Mouse (Mus musculus): Measurements from ENCODE around the gene Ccsap. TPM values are rescaled to one million over a fixed set of nuclear protein-coding genes. Genes with fewer than 3 reads are reported as not detected.

The Ccsap gene
- polyA plus RNA-seq, 1 experiment from 2014 or later = 10.4 TPM

DNA sequence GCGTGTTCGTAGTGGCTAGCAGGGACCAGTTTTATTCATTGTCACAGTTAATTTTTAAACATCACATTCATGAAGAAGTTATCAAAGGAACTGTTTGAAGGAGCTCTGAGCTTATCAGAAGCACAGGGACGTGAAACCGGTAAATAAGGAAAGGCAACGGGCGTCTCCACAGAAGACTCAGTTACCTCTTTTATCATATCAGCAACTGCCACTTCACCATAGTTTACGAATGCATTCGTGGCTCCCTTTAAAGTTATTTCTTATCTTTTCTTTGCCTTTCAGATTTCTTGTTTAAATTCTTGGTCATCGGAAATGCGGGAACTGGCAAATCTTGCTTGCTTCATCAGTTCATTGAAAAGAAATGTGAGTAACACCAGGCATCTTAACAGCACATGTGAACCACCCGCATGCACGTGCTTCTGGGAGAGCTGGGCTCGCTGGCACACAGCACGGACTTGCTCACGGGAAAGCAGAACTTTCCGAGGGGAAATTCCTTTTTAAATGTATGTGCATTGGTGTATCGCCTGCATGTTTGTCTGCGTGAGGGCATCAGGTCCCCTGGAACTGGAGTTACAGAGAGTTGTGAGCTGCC, 36.4 kb downstream of the Ccsap start:
- no peak overlapping the region for H3K9ac ChIP-seq (ENCODE audit: low read length)
- WGBS = 95% methylated on average over 18 of the region's 18 CpGs
- DNase-seq (ENCODE audit: low spot score) = no peak
- H3K27me3 ChIP-seq (ENCODE audit: control insufficient read depth, insufficient read depth, low read length) = no peaks in the 10 kb centered on the region
- H3K36me3 ChIP-seq (ENCODE audit: control insufficient read depth, insufficient read depth, low read length) = peaks cover 4% of the 10 kb centered on the region; the same call in 1 of the 2 replicates
- H3K9me3 ChIP-seq (ENCODE audit: control insufficient read depth, low read length) = no peaks in the 10 kb centered on the region
- H3K4me1 ChIP-seq (replicated peaks; ENCODE audit: control insufficient read depth, insufficient read depth, low read length) = no peaks in the 10 kb centered on the region
- no peak for ATAC-seq (replicated peaks; ENCODE audit: low FRiP score)
- H3K4me3 ChIP-seq (ENCODE audit: low read depth, low read length) = no peak overlapping the region
- H3K27ac ChIP-seq (ENCODE audit: low read depth, low read length) = no peak overlapping the region
- H3K4me2 ChIP-seq (ENCODE audit: low read depth, low read length, severe bottlenecking) = no peak overlapping the region

- WGBS = 96% methylated on average over 10 of the region's 10 CpGs
- Histone ChIP-seq H3K4me3 (ENCODE audit: low read depth, low read length) (no peak overlapping the region), H3K9ac (ENCODE audit: low read length) (no peak overlapping the region), H3K4me2 (ENCODE audit: low read depth, low read length, severe bottlenecking) (no peak overlapping the region), H3K27ac (ENCODE audit: low read depth, low read length) (no peak overlapping the region), H3K9me3 (ENCODE audit: control insufficient read depth, low read length) (no peaks in the 10 kb centered on the region), H3K27me3 (ENCODE audit: control insufficient read depth, insufficient read depth, low read length) (no peaks in the 10 kb centered on the region), H3K4me1 (replicated peaks; ENCODE audit: control insufficient read depth, insufficient read depth, low read length) (no peaks in the 10 kb centered on the region), H3K36me3 (ENCODE audit: control insufficient read depth, insufficient read depth, low read length) (peaks cover 4% of the 10 kb centered on the region; the same call in 1 of the 2 replicates)
- ATAC-seq (replicated peaks; ENCODE audit: low FRiP score) (no peak), DNase-seq (ENCODE audit: low spot score) (no peak)
These were observed 36.9 kb downstream of the Ccsap start for GRCm38 (mm10) chr8:123823111-123823510.

GRCm38 (mm10) chr8:123820780-123821179, 39.2 kb downstream of the Ccsap start:
- DNase-seq (ENCODE audit: low spot score) (no peak), ATAC-seq (replicated peaks; ENCODE audit: low FRiP score) (no peak)
- Histone ChIP-seq H3K27ac (ENCODE audit: low read depth, low read length) (no peak overlapping the region), H3K9ac (ENCODE audit: low read length) (no peak overlapping the region), H3K4me1 (replicated peaks; ENCODE audit: control insufficient read depth, insufficient read depth, low read length) (no peaks in the 10 kb centered on the region), H3K4me3 (ENCODE audit: low read depth, low read length) (no peak overlapping the region), H3K36me3 (ENCODE audit: control insufficient read depth, insufficient read depth, low read length) (no peaks in the 10 kb centered on the region; the same call in 1 of the 2 replicates), H3K4me2 (ENCODE audit: low read depth, low read length, severe bottlenecking) (no peak overlapping the region), H3K27me3 (ENCODE audit: control insufficient read depth, insufficient read depth, low read length) (no peaks in the 10 kb centered on the region), H3K9me3 (ENCODE audit: control insufficient read depth, low read length) (no peaks in the 10 kb centered on the region)
- WGBS = 97% methylated on average over 6 of the region's 6 CpGs

DNA sequence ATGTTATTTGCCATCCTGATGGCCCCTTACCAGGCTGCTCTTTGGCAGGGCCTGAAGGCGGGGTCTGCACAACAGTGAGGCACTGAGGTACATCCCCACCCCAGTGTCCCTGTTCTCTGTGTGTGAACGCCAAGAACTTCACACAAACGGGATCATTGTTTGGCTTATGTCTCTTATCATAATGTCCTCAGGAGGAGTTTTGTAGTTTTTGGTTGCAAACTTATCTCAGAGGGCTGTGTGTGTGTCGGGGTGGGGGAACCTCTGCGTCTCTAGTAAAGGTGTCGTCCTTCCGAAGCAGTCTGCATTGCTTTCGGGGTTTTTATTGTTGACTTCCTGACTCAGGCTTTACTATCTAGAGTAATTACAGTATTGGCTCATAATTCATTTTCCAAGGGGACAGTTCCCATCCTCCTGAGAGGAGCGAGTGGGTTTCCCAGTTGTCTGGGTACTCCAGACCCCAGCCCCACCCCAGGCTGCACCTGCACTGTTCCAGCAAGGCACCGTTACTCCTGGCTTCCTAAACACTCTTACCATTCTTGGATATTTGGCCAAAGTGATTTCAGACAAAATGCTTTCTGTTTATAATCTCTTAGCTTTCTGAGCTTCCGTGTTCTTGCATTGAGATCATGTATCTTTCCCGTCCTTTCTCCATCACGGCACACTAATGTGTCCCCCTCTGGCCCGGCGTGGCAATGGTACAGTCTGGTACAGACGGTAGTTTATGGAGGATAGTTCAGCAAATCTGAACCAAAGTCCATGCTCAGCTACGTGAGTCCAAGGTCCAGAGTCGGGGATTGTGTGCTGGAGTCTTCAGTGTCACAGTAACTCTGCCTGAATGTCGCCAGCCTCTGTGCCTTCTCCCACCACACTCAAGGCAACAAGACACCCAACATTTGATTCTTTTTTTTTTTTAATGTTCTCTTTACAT, 40.1 kb downstream of the Ccsap start:
- no peaks in the 10 kb centered on the region for H3K27me3 ChIP-seq (ENCODE audit: control insufficient read depth, insufficient read depth, low read length)
- ATAC-seq (replicated peaks; ENCODE audit: low FRiP score) (no peak), DNase-seq (ENCODE audit: low spot score) (no peak)
- H3K27ac ChIP-seq (ENCODE audit: low read depth, low read length) = no peak overlapping the region
- no peaks in the 10 kb centered on the region for H3K4me1 ChIP-seq (replicated peaks; ENCODE audit: control insufficient read depth, insufficient read depth, low read length)
- H3K9ac ChIP-seq (ENCODE audit: low read length) = no peak overlapping the region
- H3K4me2 ChIP-seq (ENCODE audit: low read depth, low read length, severe bottlenecking) = no peak overlapping the region
- H3K36me3 ChIP-seq (ENCODE audit: control insufficient read depth, insufficient read depth, low read length) = no peaks in the 10 kb centered on the region; the same call in 1 of the 2 replicates
- 93% methylated on average over 19 of the region's 19 CpGs for whole genome bisulfite sequencing
- no peaks in the 10 kb centered on the region for H3K9me3 ChIP-seq (ENCODE audit: control insufficient read depth, low read length)
- H3K4me3 ChIP-seq (ENCODE audit: low read depth, low read length) = no peak overlapping the region

GRCm38 (mm10) chr8:123817747-123818146, 42.3 kb downstream of the Ccsap start:
- ATAC-seq (replicated peaks; ENCODE audit: low FRiP score) = no peak
- Histone ChIP-seq H3K4me3 (ENCODE audit: low read depth, low read length) (no peak overlapping the region), H3K9ac (ENCODE audit: low read length) (no peak overlapping the region), H3K36me3 (ENCODE audit: control insufficient read depth, insufficient read depth, low read length) (no peaks in the 10 kb centered on the region), H3K4me1 (replicated peaks; ENCODE audit: control insufficient read depth, insufficient read depth, low read length) (no peaks in the 10 kb centered on the region), H3K27me3 (ENCODE audit: control insufficient read depth, insufficient read depth, low read length) (no peaks in the 10 kb centered on the region), H3K27ac (ENCODE audit: low read depth, low read length) (no peak overlapping the region), H3K9me3 (ENCODE audit: control insufficient read depth, low read length) (no peaks in the 10 kb centered on the region), H3K4me2 (ENCODE audit: low read depth, low read length, severe bottlenecking) (no peak overlapping the region)
- DNase-seq (ENCODE audit: low spot score) = no peak
- WGBS = 93% methylated on average over 11 of the region's 11 CpGs

GRCm38 (mm10) chr8:123816939-123817338, 43.1 kb downstream of the Ccsap start:
- no peak for ATAC-seq (replicated peaks; ENCODE audit: low FRiP score)
- Histone ChIP-seq H3K27me3 (ENCODE audit: control insufficient read depth, insufficient read depth, low read length) (no peaks in the 10 kb centered on the region), H3K4me2 (ENCODE audit: low read depth, low read length, severe bottlenecking) (no peak overlapping the region), H3K27ac (ENCODE audit: low read depth, low read length) (no peak overlapping the region), H3K4me1 (replicated peaks; ENCODE audit: control insufficient read depth, insufficient read depth, low read length) (no peaks in the 10 kb centered on the region), H3K9ac (ENCODE audit: low read length) (no peak overlapping the region), H3K4me3 (ENCODE audit: low read depth, low read length) (no peak overlapping the region), H3K36me3 (ENCODE audit: control insufficient read depth, insufficient read depth, low read length) (no peaks in the 10 kb centered on the region), H3K9me3 (ENCODE audit: control insufficient read depth, low read length) (no peaks in the 10 kb centered on the region)
- WGBS = 94% methylated on average over 8 of the region's 8 CpGs
- DNase-seq (ENCODE audit: low spot score) = no peak

DNA sequence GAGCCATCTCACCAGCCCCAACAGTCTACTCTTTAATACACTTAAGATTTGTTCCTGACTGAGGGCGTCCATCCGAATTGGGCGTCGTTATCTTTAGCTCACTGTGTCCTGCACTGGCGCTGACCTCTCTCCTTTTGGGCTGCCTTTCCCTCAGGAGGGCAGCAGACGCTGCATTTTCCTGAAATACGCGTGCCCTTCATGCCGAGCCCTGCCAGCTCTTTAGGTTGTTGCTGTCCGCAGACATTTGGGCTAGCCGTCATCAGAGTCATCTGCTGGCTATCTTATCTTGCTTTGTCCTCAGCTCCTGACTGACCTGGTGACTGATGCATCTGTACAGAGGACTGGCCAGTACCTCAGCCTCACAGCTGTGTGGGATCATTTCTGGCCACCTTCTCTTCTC, 44.7 kb downstream of the Ccsap start:
- Histone ChIP-seq H3K27me3 (ENCODE audit: control insufficient read depth, insufficient read depth, low read length) (no peaks in the 10 kb centered on the region), H3K4me2 (ENCODE audit: low read depth, low read length, severe bottlenecking) (no peak overlapping the region), H3K36me3 (ENCODE audit: control insufficient read depth, insufficient read depth, low read length) (no peaks in the 10 kb centered on the region), H3K9me3 (ENCODE audit: control insufficient read depth, low read length) (no peaks in the 10 kb centered on the region), H3K27ac (ENCODE audit: low read depth, low read length) (no peak overlapping the region), H3K9ac (ENCODE audit: low read length) (no peak overlapping the region), H3K4me3 (ENCODE audit: low read depth, low read length) (no peak overlapping the region), H3K4me1 (replicated peaks; ENCODE audit: control insufficient read depth, insufficient read depth, low read length) (no peaks in the 10 kb centered on the region)
- ATAC-seq (replicated peaks; ENCODE audit: low FRiP score) (no peak), DNase-seq (ENCODE audit: low spot score) (no peak)
- 89% methylated on average over 11 of the region's 11 CpGs for WGBS

GRCm38 (mm10) chr8:123813892-123814266, 46.1 kb downstream of the Ccsap start:
- no peaks in the 10 kb centered on the region for H3K36me3 ChIP-seq (ENCODE audit: control insufficient read depth, insufficient read depth, low read length)
- DNase-seq (ENCODE audit: low spot score) = no peak
- no peaks in the 10 kb centered on the region for H3K9me3 ChIP-seq (ENCODE audit: control insufficient read depth, low read length)
- H3K9ac ChIP-seq (ENCODE audit: low read length) = no peak overlapping the region
- H3K4me3 ChIP-seq (ENCODE audit: low read depth, low read length) = no peak overlapping the region
- no peak overlapping the region for H3K27ac ChIP-seq (ENCODE audit: low read depth, low read length)
- H3K27me3 ChIP-seq (ENCODE audit: control insufficient read depth, insufficient read depth, low read length) = no peaks in the 10 kb centered on the region
- ATAC-seq (replicated peaks; ENCODE audit: low FRiP score) = no peak
- H3K4me1 ChIP-seq (replicated peaks; ENCODE audit: control insufficient read depth, insufficient read depth, low read length) = no peaks in the 10 kb centered on the region
- WGBS = 86% methylated on average over 4 of the region's 4 CpGs
- no peak overlapping the region for H3K4me2 ChIP-seq (ENCODE audit: low read depth, low read length, severe bottlenecking)

All from forebrain, embryonic 11.5 days (tissue).